Mouse (Mus musculus) urinary bladder, postnatal 36 days (tissue): ENCODE measurements around the gene Tprg.

Experiments
- DNase-seq, 2 experiments: peaks; one replicate each; pipeline ENCODE4 v3.0.0; 2022; ENCODE audit warnings: low spot score in 2 of 2, mixed read lengths in 1 of 2

The Tprg gene

DNA sequence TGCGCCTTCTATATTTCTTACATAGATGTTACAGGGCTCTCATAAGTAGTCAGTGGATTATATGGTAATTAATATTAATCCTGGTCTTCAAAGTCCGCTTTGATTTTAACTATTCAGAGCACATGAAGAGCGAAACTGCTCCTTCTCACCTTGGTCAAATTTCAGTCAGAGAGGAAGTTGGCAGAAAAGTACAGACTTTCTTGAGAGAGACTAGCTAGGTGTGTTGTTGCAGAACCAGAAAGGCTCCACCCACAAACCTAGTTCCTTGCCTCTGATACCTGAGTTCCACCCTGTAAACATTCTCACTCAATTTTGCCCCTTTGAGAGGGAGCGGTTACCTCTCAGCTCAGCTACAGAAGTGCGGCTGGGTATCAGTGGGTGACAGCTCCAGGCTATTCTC is at the start of gene Tprg:
TSS of gene Tprg (plus strand) at position 301 of the 400 bp plus-strand sequence.
- no peak for DNase-seq

- DNase-seq, result peak in 1 of 2 experiments; percentile 26
Observed at GRCm38 (mm10) chr16:25238274-25239050, 48.2 kb upstream of the Tprg start.

DNA sequence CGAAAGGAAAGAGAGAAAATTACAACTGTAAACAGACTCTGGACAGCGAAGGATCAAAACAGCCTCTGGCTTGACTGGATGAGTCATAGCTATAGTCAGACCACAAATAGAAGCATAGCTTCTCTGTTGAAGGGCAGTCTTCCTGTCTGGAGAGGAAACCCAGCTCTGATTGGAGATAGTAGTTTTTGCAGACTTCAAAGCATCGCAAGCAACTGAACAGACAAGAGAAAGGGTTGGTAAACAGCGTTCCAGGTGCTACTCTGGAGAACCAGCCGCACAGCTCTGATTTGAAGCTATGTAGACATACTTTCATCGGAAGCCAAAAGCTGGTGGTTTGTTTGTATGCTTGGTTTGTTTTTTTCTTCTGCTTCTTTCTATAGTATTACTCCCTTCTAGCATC is 37.7 kb upstream of the Tprg start:
- DNase-seq, result no peak

GRCm38 (mm10) chr16:25250129-25250749 is 36.4 kb upstream of the Tprg start:
- DNase-seq, result no peak

GRCm38 (mm10) chr16:25251080-25251479 is 35.5 kb upstream of the Tprg start:
- no peak for DNase-seq

GRCm38 (mm10) chr16:25254646-25255045 is 32.0 kb upstream of the Tprg start:
- no peak for DNase-seq

DNA sequence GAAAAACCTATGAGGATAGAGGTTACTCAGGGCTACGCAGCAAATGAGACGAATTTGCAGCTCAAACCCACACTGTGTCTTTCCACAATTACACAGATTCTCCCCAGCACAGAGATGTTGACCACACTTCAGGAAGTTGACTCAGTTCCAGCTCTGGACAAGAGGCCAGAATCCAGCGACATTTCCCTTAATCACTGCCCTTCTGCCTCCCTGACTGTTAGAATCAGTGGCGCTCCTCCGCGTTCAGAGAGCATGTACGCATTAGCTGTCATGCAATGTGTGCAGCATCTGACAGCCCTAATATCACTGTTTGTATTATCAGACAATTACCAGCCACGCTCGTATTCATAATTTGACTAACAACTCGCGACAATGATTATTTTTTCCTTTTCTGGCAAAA is 31.4 kb upstream of the Tprg start:
- DNase-seq, result no peak

- DNase-seq, result no peak
Observed at GRCm38 (mm10) chr16:25255603-25256260, 30.9 kb upstream of the Tprg start.

DNA sequence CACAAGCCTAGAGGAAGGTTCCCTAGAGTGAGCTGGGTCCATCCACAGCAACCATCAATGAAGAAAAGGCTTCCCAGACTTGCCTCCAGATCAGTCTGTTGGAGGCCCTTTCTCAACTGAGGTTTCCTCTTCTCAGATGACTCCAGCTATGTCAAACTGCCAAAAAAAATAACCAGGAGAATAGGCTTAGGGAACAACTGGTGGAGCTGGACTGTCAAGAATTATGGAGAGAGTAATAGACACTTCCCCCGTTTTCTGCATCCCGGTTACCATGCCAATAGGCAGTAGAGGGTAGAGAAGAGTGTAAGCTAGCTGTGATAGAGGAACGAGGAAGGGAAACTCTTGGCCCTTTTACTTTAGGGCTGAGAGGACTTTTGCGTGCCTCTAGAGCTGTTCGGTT is 24.3 kb upstream of the Tprg start:
- no peak for DNase-seq

DNA sequence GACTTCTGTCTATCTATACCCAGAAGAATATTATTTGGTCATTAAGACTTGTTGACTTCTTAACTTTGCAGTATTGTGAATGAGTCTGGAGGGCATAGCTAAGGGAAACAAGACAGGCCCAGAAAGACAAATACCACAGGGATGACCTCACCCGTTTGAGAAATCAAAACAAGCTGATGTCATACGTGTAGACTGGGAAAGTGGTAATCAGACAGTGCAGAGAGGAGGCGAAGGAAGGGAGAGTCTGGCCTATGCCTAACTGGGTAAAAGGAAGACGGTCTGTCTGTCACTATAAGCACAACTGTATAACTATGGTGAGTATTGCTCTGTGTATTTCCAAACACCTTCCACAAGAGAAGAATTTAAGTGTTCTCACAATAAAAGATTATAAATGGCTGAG is 23.7 kb upstream of the Tprg start:
- DNase-seq, result no peak

DNA sequence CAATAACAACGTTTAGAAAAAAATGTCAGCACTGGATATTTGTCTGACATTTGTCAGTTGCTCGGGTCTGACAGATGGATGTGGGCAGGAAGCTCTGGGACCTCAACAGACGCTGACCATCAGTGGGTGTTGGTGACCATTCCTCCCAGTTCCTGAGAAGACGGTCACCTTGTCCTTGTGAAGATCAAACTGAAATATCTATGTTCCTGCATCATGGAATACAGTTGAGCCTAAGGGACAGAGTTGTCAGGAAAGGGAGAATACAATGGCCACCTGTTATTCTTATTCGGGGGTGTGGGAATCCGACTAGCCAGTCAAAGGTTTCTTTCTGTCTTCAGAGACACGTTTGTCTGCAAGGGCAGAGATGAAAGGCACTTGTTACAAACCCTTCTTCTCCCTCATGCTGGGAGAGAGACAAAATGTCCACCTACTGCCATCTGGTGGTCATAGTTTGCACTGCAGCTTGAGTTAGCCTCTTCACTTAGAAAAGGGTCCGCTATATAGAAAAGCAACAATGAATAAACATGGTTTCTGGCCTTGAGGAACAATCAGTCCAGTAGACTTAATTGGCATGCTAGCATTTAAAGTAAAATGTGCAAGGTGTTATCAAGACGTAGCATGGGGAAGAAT is 23.0 kb upstream of the Tprg start:
- peak; percentile 69 to 82 for DNase-seq

DNA sequence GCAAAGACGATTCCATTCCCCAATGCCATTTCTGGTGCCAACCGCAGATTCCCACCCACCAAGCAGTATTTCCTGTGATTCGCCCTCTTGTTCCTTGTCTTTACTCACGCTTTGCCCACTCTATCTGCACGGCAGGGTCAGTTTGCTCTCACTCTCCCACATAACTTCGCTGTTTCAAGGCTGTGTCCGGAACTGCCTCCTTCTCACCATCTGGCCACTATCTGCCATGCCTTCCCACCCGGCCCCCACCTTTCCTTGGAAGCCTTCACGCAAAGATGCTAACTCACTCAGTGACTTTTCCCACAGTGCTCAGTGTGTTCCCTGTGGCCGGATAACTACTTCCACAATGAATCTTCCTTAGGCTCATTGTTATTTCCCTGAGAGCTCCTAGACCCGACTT is 21.4 kb upstream of the Tprg start:
- no peak for DNase-seq

DNA sequence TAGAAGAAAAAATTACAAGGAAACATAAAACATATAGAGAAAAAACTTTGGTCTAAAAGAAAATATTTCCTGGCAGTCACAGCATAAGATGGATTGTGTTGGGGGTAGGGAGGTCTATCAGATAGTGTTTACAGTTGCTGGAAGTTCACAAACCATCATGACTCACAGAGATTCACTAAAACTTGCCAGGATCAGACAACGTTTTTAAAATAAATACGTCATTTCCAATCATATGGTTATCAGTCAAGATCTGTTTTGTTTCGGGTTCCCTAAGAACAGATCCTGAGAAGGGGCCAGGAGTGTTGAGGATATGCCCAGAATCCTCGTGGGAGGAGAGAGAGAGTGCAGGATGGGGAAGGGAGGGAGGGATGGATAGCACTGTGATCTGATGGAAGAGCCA is 18.3 kb upstream of the Tprg start:
- DNase-seq, result no peak

DNA sequence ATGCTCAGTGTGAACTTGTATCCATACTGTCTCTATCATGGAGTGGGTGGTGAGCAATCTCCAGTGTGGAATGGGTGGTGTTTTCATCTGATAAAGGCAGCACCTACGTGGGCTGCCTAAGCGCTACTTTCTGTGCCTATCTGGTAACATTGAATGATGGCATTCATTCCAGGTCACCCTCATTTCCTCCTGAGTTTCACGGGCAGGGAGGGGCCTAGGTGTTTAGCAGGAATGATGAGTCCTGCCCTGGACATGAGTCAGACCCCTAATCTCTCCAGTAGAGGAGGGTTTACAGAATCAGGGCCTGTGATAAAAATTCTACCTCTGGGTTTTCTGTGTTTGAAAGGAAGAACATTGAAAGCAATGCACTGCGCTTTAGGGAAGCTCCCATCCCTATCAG is 4.1 kb upstream of the Tprg start:
- DNase-seq, result no peak

DNA sequence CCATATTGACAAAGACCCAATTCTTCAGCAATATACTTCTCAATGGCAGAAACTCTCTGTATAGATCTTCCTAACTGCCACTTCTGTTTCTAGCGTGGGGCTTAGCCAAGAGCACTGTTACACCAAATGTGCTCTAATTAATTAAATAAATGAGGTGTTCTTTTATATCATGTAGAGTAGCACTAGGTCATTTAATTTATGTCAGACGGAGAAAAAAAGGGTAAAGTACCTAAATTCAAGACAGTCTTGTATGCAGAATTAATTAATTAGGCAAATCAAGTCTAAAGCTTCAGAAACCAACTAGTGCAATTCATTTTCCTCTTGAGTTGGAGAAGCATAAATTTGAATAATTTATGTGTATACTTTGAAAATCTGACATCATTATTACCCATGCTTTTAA is 7.1 kb downstream of the Tprg start:
- DNase-seq, result no peak

DNA sequence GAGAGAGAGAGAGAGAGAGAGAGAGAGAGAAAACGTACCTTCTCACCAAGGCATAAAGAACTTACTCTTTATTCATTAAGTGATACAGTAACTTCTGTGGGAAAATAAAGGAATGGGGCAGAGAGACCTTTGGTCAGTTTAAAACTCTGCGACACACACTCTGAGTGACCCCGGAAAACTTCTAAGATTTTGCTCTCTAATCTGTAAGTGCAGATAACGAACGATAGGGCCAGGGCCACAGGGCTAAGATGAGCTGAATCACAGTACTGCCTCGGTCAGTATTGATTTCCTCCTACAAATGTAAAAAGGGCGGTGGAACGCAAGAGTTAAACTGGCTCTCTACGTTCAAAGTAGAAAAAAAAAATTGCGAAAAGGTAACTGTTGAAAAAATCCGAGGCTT is 8.9 kb downstream of the Tprg start:
- DNase-seq, result no peak

- DNase-seq, result no peak
Observed at GRCm38 (mm10) chr16:25296746-25297145, 10.1 kb downstream of the Tprg start.

GRCm38 (mm10) chr16:25298204-25298603 is 11.6 kb downstream of the Tprg start:
- no peak for DNase-seq

DNA sequence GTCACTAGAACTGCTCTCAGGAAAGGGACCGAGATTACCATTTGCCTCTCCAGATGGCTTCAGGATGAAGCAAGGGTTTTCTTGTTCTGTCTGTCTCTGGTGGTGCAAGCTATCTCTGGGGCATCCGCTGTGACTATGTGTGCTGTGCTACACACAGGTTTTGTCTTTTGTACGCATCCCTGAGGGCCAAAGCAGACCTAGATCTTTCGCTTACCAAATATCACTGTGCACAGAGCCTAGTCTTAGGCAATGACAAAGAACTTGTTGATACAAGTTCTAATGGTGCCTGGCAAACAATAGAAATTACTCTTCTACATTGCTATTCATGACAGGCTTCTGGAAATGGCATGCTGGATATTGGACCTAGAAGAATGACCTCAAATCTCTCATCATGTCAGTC is 16.0 kb downstream of the Tprg start:
- no peak for DNase-seq

GRCm38 (mm10) chr16:25314006-25314405 is 27.4 kb downstream of the Tprg start:
- no peak for DNase-seq

GRCm38 (mm10) chr16:25315090-25315489 is 28.5 kb downstream of the Tprg start:
- peak in 1 of 2 experiments; percentile 3 for DNase-seq

DNA sequence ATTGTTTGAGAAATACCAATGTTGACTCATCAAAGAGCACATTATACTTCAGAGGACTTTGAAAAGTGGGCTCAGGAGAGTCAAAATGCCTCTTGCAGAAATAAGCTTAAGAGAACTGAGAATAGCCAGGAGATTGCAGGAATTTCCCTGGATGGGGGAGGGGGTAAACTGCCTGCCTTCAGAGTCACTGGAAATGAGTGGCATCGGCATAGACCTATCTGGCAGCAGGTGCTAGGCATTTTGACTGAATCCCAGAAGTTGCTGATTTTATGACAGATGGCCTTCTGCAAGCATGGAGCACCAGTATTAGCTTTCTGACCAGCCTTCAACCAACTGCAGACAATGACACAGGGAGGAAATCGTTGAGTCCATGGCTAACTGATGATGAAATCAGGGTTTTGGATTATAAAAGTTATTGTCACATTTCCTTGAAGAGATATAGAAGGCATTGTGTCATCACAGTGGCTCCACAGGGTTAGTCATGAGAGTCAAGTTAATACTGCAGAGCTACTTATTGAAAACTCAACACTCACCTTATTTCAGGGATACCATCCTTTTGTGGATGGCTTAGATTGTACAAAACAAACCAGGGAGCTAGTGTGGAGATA is 39.1 kb downstream of the Tprg start:
- DNase-seq, result no peak
